Mouse (Mus musculus): Measurements from ENCODE around the gene Slc22a23.
A peak's percentile ranks its signal among the peaks of the same experiment; 100 is the strongest.

Slc22a23 gene

GRCm38 (mm10) chr13:34235056-34235455 lies 109.9 kb downstream of the Slc22a23 start:
- DNase-seq (ENCODE audit: low read depth, low spot score), result no peak

- DNase-seq (ENCODE audit: low read depth, low spot score), result no peak
These were observed 110.5 kb downstream of the Slc22a23 start for GRCm38 (mm10) chr13:34234439-34234838.

- peak; percentile 85 for DNase-seq (ENCODE audit: low read depth, low spot score)
These were observed 112.0 kb downstream of the Slc22a23 start for GRCm38 (mm10) chr13:34232992-34233391.

GRCm38 (mm10) chr13:34228905-34229304 lies 116.1 kb downstream of the Slc22a23 start:
- DNase-seq (ENCODE audit: low read depth, low spot score), result no peak

GRCm38 (mm10) chr13:34227720-34228661 lies 117.0 kb downstream of the Slc22a23 start:
- DNase-seq (ENCODE audit: low read depth, low spot score), result no peak

- peak; percentile 53 for DNase-seq (ENCODE audit: low read depth, low spot score)
These were observed 118.0 kb downstream of the Slc22a23 start for GRCm38 (mm10) chr13:34226940-34227339.

- DNase-seq (ENCODE audit: low read depth, low spot score), result peak; percentile 83
These were observed 122.0 kb downstream of the Slc22a23 start for GRCm38 (mm10) chr13:34222985-34223384.

GRCm38 (mm10) chr13:34219728-34220127 lies 125.3 kb downstream of the Slc22a23 start:
- no peak for DNase-seq (ENCODE audit: low read depth, low spot score)

GRCm38 (mm10) chr13:34218776-34219175 lies 126.2 kb downstream of the Slc22a23 start:
- DNase-seq (ENCODE audit: low read depth, low spot score), result peak; percentile 32

GRCm38 (mm10) chr13:34214855-34215254 lies 130.1 kb downstream of the Slc22a23 start:
- peak; percentile 80 for DNase-seq (ENCODE audit: low read depth, low spot score)

GRCm38 (mm10) chr13:34212735-34213212 lies 132.2 kb downstream of the Slc22a23 start:
- no peak for DNase-seq (ENCODE audit: low read depth, low spot score)

- peak; percentile 47 for DNase-seq (ENCODE audit: low read depth, low spot score)
These were observed 133.7 kb downstream of the Slc22a23 start for GRCm38 (mm10) chr13:34211261-34211775.

GRCm38 (mm10) chr13:34207714-34208470 lies 137.1 kb downstream of the Slc22a23 start:
- no peak for DNase-seq (ENCODE audit: low read depth, low spot score)

GRCm38 (mm10) chr13:34205216-34205615 lies 139.8 kb downstream of the Slc22a23 start:
- DNase-seq (ENCODE audit: low read depth, low spot score), result no peak

- peak; percentile 79 for DNase-seq (ENCODE audit: low read depth, low spot score)
These were observed 149.3 kb downstream of the Slc22a23 start for GRCm38 (mm10) chr13:34195676-34196075.

- DNase-seq (ENCODE audit: low read depth, low spot score), result peak; percentile 63
These were observed 151.6 kb downstream of the Slc22a23 start for GRCm38 (mm10) chr13:34193384-34193783.

GRCm38 (mm10) chr13:34192414-34193191 lies 152.4 kb downstream of the Slc22a23 start:
- DNase-seq (ENCODE audit: low read depth, low spot score), result peak; percentile 69

GRCm38 (mm10) chr13:34187571-34187970 lies 157.4 kb downstream of the Slc22a23 start:
- DNase-seq (ENCODE audit: low read depth, low spot score), result peak; percentile 91

GRCm38 (mm10) chr13:34185371-34185770 lies 159.6 kb downstream of the Slc22a23 start:
- DNase-seq (ENCODE audit: low read depth, low spot score), result no peak

- no peak for DNase-seq (ENCODE audit: low read depth, low spot score)
These were observed 163.4 kb downstream of the Slc22a23 start for GRCm38 (mm10) chr13:34181624-34182023.

GRCm38 (mm10) chr13:34174025-34174424 lies 171.0 kb downstream of the Slc22a23 start:
- no peak for DNase-seq (ENCODE audit: low read depth, low spot score)

Data from brain, adult 2 months (tissue).